In genomic region chr6:113487125-113487576, GRCm38 (mm10) we compare ENCODE assay signal across 7 mouse cellular contexts. TPM values are rescaled to one million over a fixed set of nuclear protein-coding genes. Genes with fewer than 3 reads are reported as not detected.
DNase-seq lines count a peak whose midpoint lies in the region; ATAC-seq and TF ChIP-seq lines count a peak whose summit lies in the region.

No protein-coding gene starts in this region.

- no peak overlapping the region for H3K4me2 ChIP-seq in hindbrain, embryonic 14.5 days (replicated peaks)

- no peak overlapping the region; the same call in 1 of the 2 replicates for H3K9ac ChIP-seq in hindbrain, embryonic 14.5 days

- 3% methylated on average over 7 of the region's 7 CpGs for WGBS in thymus, adult 2 months
- WGBS in small intestine, adult 2 months = 16% methylated on average over 7 of the region's 7 CpGs
- 66% methylated on average over 7 of the region's 7 CpGs for WGBS in hindbrain, embryonic 14.5 days

- H3K9me3 ChIP-seq in hindbrain, embryonic 14.5 days (ENCODE audit: control insufficient read depth, low read length) = no peaks in the 10 kb centered on the region

- peaks cover 32% of the 10 kb centered on the region for H3K4me1 ChIP-seq in thymus, adult 2 months (replicated peaks; ENCODE audit: control insufficient read depth, insufficient read depth, low read length)
- peaks cover 19% of the 10 kb centered on the region for H3K4me1 ChIP-seq in small intestine, adult 2 months (ENCODE audit: control insufficient read depth, insufficient read depth, insufficient read length, low read length)
- H3K4me1 ChIP-seq in hindbrain, embryonic 14.5 days (replicated peaks; ENCODE audit: control insufficient read depth, insufficient read depth, low read length) = peaks cover 24% of the 10 kb centered on the region

- H3K36me3 ChIP-seq in thymus, adult 2 months (ENCODE audit: control insufficient read depth, insufficient read depth, low read length) = no peaks in the 10 kb centered on the region
- peaks cover 16% of the 10 kb centered on the region for H3K36me3 ChIP-seq in small intestine, adult 2 months (ENCODE audit: control insufficient read depth, insufficient read depth, low read length)
- H3K36me3 ChIP-seq in hindbrain, embryonic 14.5 days (replicated peaks; ENCODE audit: control insufficient read depth, insufficient read depth) = peaks cover 64% of the 10 kb centered on the region

- no peak for TF ChIP-seq CTCF in thymus, adult 2 months (IDR thresholded peaks at IDR 0.05; ENCODE audit: borderline replicate concordance, control insufficient read depth, extremely low read depth, insufficient read depth, low read length, poor library complexity)
- no peak for TF ChIP-seq CTCF in small intestine, adult 2 months (IDR thresholded peaks at IDR 0.05; ENCODE audit: extremely low read depth, insufficient read length, insufficient replicate concordance, low read depth, low read length)

- ATAC-seq in hindbrain, embryonic 14.5 days (ENCODE audit: low FRiP score) = no peak

- H3K27ac ChIP-seq in thymus, adult 2 months (ENCODE audit: control insufficient read depth, insufficient read depth, low read length) = no peak overlapping the region
- peak overlapping the region; percentile 17; the same call in 1 of the 2 replicates for H3K27ac ChIP-seq in small intestine, adult 2 months (ENCODE audit: insufficient read depth, low read depth, low read length)
- no peak overlapping the region for H3K27ac ChIP-seq in hindbrain, embryonic 14.5 days

- H3K27me3 ChIP-seq in thymus, adult 2 months (ENCODE audit: control insufficient read depth, insufficient read depth, low read length) = no peaks in the 10 kb centered on the region
- H3K27me3 ChIP-seq in small intestine, adult 2 months (ENCODE audit: control insufficient read depth, insufficient read depth, low read length) = no peaks in the 10 kb centered on the region
- H3K27me3 ChIP-seq in hindbrain, embryonic 14.5 days (ENCODE audit: control insufficient read depth, insufficient read depth, low read length) = no peaks in the 10 kb centered on the region

- no peak overlapping the region for H3K4me3 ChIP-seq in thymus, adult 2 months (ENCODE audit: control insufficient read depth, insufficient read depth, low read length)
- H3K4me3 ChIP-seq in small intestine, adult 2 months (ENCODE audit: low read depth, low read length) = no peak overlapping the region
- H3K4me3 ChIP-seq in hindbrain, embryonic 14.5 days (replicated peaks; ENCODE audit: low read length) = no peak overlapping the region

- no peak for TF ChIP-seq POLR2A in thymus, adult 2 months (IDR thresholded peaks at IDR 0.05; ENCODE audit: control insufficient read depth, extremely low read depth, insufficient read depth, low read length, poor library complexity)
- no peak for TF ChIP-seq POLR2A in small intestine, adult 2 months (IDR thresholded peaks at IDR 0.05; ENCODE audit: low read depth, low read length)

- DNase-seq in thymus, adult 2 months = peak; percentile 27
- DNase-seq in thymus, postnatal 4 days = no peak
- DNase-seq in brain, adult 2 months (ENCODE audit: low read depth, low spot score) = peak; percentile 69
- peak; percentile 58 to 79 for DNase-seq in kidney, postnatal 36 days
- DNase-seq in ovary, postnatal 14 days (ENCODE audit: low spot score) = no peak
- DNase-seq in hindbrain, embryonic 14.5 days (ENCODE audit: low spot score) = no peak

RNA-seq across cellular contexts. Expression of gene Creld1, which starts 4.1 kb away (rescaled TPM):
- 15.2 and 16.1 TPM in 2 replicates for polyA plus RNA-seq in thymus, adult 2 months (2012; rRNA removed)
- 5.7 and 6.6 TPM in 2 replicates for polyA plus RNA-seq in small intestine, adult 2 months (2012; rRNA removed)
- 61.5 and 69.9 TPM in 2 replicates for polyA plus RNA-seq in hindbrain, embryonic 14.5 days (2014; fragmentation: Nextera tagmentation; extraction: Ambion mirVana)

RNA-seq across cellular contexts. Expression of gene Prrt3, which starts 14.6 kb away (rescaled TPM):
- 0.16 and 0.28 TPM in 2 replicates for polyA plus RNA-seq in thymus, adult 2 months (2012; rRNA removed)
- 0.05 TPM in 1 of 2 replicates, not detected in the other for polyA plus RNA-seq in small intestine, adult 2 months (2012; rRNA removed)
- polyA plus RNA-seq in hindbrain, embryonic 14.5 days (2014; fragmentation: Nextera tagmentation; extraction: Ambion mirVana) = 10.5 and 10.7 TPM in 2 replicates

RNA-seq across cellular contexts. Expression of gene Il17rc, which starts 15.9 kb away (rescaled TPM):
- 14.3 and 15.4 TPM in 2 replicates for polyA plus RNA-seq in thymus, adult 2 months (2012; rRNA removed)
- polyA plus RNA-seq in small intestine, adult 2 months (2012; rRNA removed) = 189 and 786 TPM in 2 replicates
- 2.4 and 3.0 TPM in 2 replicates for polyA plus RNA-seq in hindbrain, embryonic 14.5 days (2014; fragmentation: Nextera tagmentation; extraction: Ambion mirVana)

RNA-seq across cellular contexts. Expression of gene Il17re, which starts 28.9 kb away (rescaled TPM):
- 22.8 and 32.5 TPM in 2 replicates for polyA plus RNA-seq in thymus, adult 2 months (2012; rRNA removed)
- 6.8 and 11.4 TPM in 2 replicates for polyA plus RNA-seq in small intestine, adult 2 months (2012; rRNA removed)
- polyA plus RNA-seq in hindbrain, embryonic 14.5 days (2014; fragmentation: Nextera tagmentation; extraction: Ambion mirVana) = 0.27 and 0.31 TPM in 2 replicates

RNA-seq across cellular contexts. Expression of gene Emc3, which starts 44.3 kb away (rescaled TPM):
- polyA plus RNA-seq in thymus, adult 2 months (2012; rRNA removed) = 54.5 and 59.7 TPM in 2 replicates
- 13.9 and 19.7 TPM in 2 replicates for polyA plus RNA-seq in small intestine, adult 2 months (2012; rRNA removed)
- polyA plus RNA-seq in hindbrain, embryonic 14.5 days (2014; fragmentation: Nextera tagmentation; extraction: Ambion mirVana) = 107 and 119 TPM in 2 replicates

Comparison
In these comparisons a context has a peak if more than half of its experiments do, and no peak if none do; other contexts are left out.
1. DNase-seq: peak in thymus, adult 2 months (single experiment), brain, adult 2 months (single experiment) and kidney, postnatal 36 days (2 of 2); none in thymus, postnatal 4 days (single experiment), ovary, postnatal 14 days (single experiment) and hindbrain, embryonic 14.5 days (single experiment).
2. RNA of gene Il17rc, which starts 15.9 kb away (polyA plus RNA-seq): 189 to 786 TPM in small intestine, adult 2 months; 14.3 to 15.4 TPM in thymus, adult 2 months and 2.4 to 3.0 TPM in hindbrain, embryonic 14.5 days; every median in the first group is over 10 times any median in the second.